Mouse (Mus musculus): ENCODE measurements around the gene Olfr645.

GRCm38 (mm10) chr7:104085365-104085764 lies at the start of gene Olfr645:
- no peak for TF ChIP-seq CTCF (IDR thresholded peaks at IDR 0.05; ENCODE audit: borderline replicate concordance, insufficient read depth, low read depth, low read length)
- no peak for TF ChIP-seq POLR2A (IDR thresholded peaks at IDR 0.05; ENCODE audit: borderline replicate concordance, insufficient read depth, low read length)

Measured in cerebellum, adult 2 months (tissue).